Mouse (Mus musculus) lung, postnatal 0 days (tissue): Measurements from ENCODE around the gene Dnase1l3. TPM values are rescaled to one million over a fixed set of nuclear protein-coding genes. Genes with fewer than 3 reads are reported as not detected.
"Not testable (repeated sequence)": the region's sequence is repeated elsewhere in the genome, so short reads cannot be mapped to it uniquely, and the experiment has no call there.

Experiments used
- ATAC-seq: fragments of 200-750 bp; cut with Nextera tagmentation; 2 replicates; pipeline ENCODE4 v1.8.0; 2017; ENCODE audit warnings: moderate library complexity
- DNase-seq: peaks from one replicate; pipeline ENCODE4 v3.0.0-alpha.2; 2016; ENCODE audit warnings: low spot score
- H3K27ac ChIP-seq: fragments of 300-500 bp; sonication (generic); 2 replicates; pipeline ENCODE4 v1.5.1; 2014; ENCODE audit warnings: antibody characterized with exemption, mild to moderate bottlenecking, low read length, mixed read lengths
- H3K27me3 ChIP-seq: fragments of 300-500 bp; sonication (generic); replicated peaks from 2 replicates; pipeline ENCODE4 v1.6.1; 2014; ENCODE audit warnings: low read length, mixed read lengths; ENCODE audit not compliant: insufficient read depth
- H3K36me3 ChIP-seq: fragments of 300-500 bp; sonication (generic); 2 replicates; pipeline ENCODE4 v1.6.1; 2014; ENCODE audit warnings: low read length, mixed read lengths; ENCODE audit not compliant: insufficient read depth
- H3K4me1 ChIP-seq: fragments of 300-500 bp; sonication (generic); 2 replicates; pipeline ENCODE4 v1.6.1; 2014; ENCODE audit warnings: antibody characterized with exemption, low read depth, low read length, mixed read lengths; ENCODE audit not compliant: insufficient read depth
- H3K4me2 ChIP-seq: fragments of 300-500 bp; sonication (generic); replicated peaks from 2 replicates; pipeline ENCODE4 v1.6.1; 2014; ENCODE audit warnings: low read depth, mild to moderate bottlenecking, low read length, moderate library complexity, mixed read lengths
- H3K4me3 ChIP-seq: fragments of 300-500 bp; sonication (generic); 2 replicates; pipeline ENCODE4 v1.5.1; 2014; ENCODE audit warnings: low read depth, low read length
- H3K9ac ChIP-seq: fragments of 300-500 bp; sonication (generic); replicated peaks from 2 replicates; pipeline ENCODE4 v1.6.1; 2014; ENCODE audit warnings: low read depth, mild to moderate bottlenecking
- H3K9me3 ChIP-seq: fragments of 300-500 bp; sonication (generic); 2 replicates; pipeline ENCODE4 v1.6.1; 2016; ENCODE audit warnings: low read length, mixed read lengths
- CTCF ChIP-seq: IDR thresholded peaks from 2 replicates; pipeline ENCODE4 v1.5.1; 2016; ENCODE audit warnings: antibody characterized with exemption, mild to moderate bottlenecking
- EP300 ChIP-seq: IDR thresholded peaks from 2 replicates; pipeline ENCODE4 v1.6.1; 2016; ENCODE audit warnings: antibody characterized with exemption, mild to moderate bottlenecking, control low read depth
- WGBS: fragments of 180-500 bp; shearing (Covaris S2); extraction: QIAGEN DNeasy Blood & Tissue Kit; methylation state at CpG from one replicate; pipeline ENCODE4 v1.1.7; 2014; 5-methylcytosine and 5-hydroxymethylcytosine counted together
- polyA plus RNA-seq: library from polyadenylated mRNA; unstranded; fragments of >200 nt; fragmentation: Nextera tagmentation; extraction: Ambion mirVana; gene quantifications from 2 replicates; pipeline ENCODE4 v1.2.1, GENCODE M21; 2015

Dnase1l3 gene
- polyA plus RNA-seq, 1 experiment from 2014 or later = 0.07 TPM

DNA sequence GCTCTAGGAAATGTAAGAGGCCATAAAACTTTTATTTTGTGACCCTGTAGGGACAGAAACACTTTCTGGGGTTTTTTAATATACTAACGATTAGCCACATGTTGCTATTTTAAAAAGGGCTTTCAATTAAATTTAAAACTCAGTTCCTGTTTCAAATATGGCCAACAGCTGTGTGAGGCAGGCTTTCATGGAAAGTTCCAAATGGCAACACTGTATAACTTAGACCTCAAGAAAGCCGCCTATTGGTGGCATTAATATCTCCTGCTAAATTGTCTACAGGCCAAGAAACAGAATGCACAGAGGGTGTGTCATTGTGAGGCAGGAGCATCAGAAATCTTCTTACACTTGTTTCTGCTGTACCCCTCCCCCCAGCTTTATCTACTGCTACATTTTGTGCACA is 13.1 kb upstream of the Dnase1l3 start:
- Histone ChIP-seq H3K27me3 (no peaks in the 10 kb centered on the region), H3K4me2 (no peak overlapping the region), H3K9me3 (no peaks in the 10 kb centered on the region), H3K36me3 (no peaks in the 10 kb centered on the region), H3K9ac (no peak overlapping the region), H3K4me1 (peaks cover 3% of the 10 kb centered on the region; the same call in 1 of the 2 replicates), H3K27ac (no peak overlapping the region), H3K4me3 (no peak overlapping the region)
- no peak for DNase-seq
- ATAC-seq = no peak
- WGBS = 77% methylated on average over 2 of the region's 2 CpGs
- no peak for TF ChIP-seq CTCF
- no peak for TF ChIP-seq EP300

DNA sequence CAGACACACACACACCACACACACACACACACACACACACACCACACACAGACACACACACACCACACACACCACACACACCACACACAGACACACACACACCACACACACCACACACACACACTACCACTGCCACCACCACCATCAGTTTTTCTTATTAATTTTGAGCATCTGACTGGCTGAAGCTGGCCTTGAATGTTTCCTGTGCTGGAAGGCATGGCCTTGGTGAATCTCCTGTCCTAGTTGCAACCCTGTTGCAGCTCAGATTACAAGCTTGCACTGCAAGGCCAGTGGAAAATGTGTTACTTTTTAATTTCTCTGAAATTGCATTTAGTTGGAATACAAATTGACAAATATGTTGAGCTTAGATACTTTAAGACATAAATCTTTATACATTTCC is 12.7 kb upstream of the Dnase1l3 start:
- no peak for ATAC-seq
- H3K4me2 ChIP-seq = no peak overlapping the region
- no peaks in the 10 kb centered on the region for H3K9me3 ChIP-seq
- no peak overlapping the region for H3K9ac ChIP-seq
- TF ChIP-seq CTCF (no peak), EP300 (no peak)
- no peak overlapping the region for H3K27ac ChIP-seq
- no peaks in the 10 kb centered on the region for H3K27me3 ChIP-seq
- H3K4me3 ChIP-seq = no peak overlapping the region
- peaks cover 3% of the 10 kb centered on the region; the same call in 1 of the 2 replicates for H3K4me1 ChIP-seq
- no peaks in the 10 kb centered on the region for H3K36me3 ChIP-seq
- DNase-seq = no peak

DNA sequence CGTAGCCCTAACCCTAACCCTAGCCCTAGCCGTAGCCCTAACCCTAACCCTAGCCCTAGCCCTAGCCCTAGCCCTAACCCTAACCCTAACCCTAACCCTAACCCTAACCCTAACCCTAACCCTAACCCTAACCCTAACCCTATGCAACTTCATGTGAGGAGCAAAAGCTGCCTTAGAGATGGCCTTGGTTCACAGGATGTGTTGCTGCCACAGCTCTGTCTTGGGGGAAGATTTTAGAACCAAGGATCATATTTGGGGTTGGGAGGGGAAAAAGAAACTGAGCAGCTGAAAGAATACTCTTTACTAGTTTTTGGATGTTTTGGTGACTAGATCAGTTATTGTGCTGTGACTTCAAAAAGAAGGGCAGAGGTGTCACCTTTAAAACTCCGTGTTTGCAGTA is 11.7 kb upstream of the Dnase1l3 start:
- WGBS = 62% methylated on average over 3 of the region's 3 CpGs
- H3K27ac ChIP-seq, ATAC-seq, H3K36me3 ChIP-seq, H3K27me3 ChIP-seq, H3K4me2 ChIP-seq, H3K4me1 ChIP-seq, H3K9me3 ChIP-seq, DNase-seq, H3K9ac ChIP-seq, H3K4me3 ChIP-seq: not testable (repeated sequence)

DNA sequence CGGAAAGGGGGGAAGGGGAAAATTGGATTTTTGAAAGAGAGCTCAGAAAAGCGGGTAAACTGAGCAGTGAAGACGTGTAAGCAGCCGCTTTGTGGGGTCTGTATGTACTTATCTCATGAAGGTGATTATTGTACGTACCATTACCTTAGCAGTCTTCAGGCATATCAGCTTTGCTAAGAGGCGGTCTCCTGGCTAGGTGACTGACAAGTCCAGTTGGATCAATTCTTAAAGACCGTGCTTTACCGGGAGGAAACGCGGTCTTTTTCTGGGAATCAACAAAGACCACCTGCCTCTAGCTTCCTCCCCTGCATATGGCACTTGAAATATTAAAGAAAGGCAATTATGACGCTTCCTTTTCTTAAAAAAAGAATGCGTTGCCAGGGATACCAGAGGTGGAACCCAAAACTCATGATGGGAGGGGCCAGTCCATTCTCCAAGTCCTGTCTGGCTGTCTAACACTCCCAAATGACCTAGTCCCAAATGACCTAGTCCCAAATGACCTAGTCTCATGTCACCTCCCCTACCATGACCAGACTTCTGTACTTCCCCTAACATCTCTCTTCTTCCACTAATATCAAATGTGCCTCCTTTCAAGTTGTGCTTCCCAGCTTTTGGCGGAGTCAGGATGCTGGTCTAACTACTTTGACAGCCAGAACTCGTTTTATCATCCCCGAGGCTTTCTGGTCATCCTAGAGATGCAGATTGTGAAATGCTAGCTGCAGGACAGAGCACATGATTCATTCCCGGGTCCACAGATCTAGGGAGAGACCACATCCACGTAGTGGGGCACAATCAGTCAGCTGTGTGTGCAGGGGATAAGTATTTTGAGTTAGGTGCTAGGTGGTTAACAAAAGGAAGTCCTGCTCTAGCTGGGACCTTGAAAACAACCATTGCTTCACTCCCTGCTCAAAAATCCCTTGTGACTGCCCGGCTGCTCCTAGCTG is 9.6 kb upstream of the Dnase1l3 start:
- ATAC-seq (no peak), DNase-seq (no peak)
- Histone ChIP-seq H3K27ac (no peak overlapping the region), H3K4me2 (peak overlapping the region; percentile 88), H3K9me3 (no peaks in the 10 kb centered on the region), H3K36me3 (no peaks in the 10 kb centered on the region), H3K4me1 (peaks cover 3% of the 10 kb centered on the region; the same call in 1 of the 2 replicates), H3K27me3 (0 out of 2 replicates have a peak, but pooled peaks cover 8% of the 10 kb centered on the region), H3K4me3 (peak overlapping the region; percentile 43; the same call in 1 of the 2 replicates), H3K9ac (no peak overlapping the region)
- TF ChIP-seq CTCF (no peak), EP300 (no peak)
- WGBS = 30% methylated on average over 18 of the region's 18 CpGs

DNA sequence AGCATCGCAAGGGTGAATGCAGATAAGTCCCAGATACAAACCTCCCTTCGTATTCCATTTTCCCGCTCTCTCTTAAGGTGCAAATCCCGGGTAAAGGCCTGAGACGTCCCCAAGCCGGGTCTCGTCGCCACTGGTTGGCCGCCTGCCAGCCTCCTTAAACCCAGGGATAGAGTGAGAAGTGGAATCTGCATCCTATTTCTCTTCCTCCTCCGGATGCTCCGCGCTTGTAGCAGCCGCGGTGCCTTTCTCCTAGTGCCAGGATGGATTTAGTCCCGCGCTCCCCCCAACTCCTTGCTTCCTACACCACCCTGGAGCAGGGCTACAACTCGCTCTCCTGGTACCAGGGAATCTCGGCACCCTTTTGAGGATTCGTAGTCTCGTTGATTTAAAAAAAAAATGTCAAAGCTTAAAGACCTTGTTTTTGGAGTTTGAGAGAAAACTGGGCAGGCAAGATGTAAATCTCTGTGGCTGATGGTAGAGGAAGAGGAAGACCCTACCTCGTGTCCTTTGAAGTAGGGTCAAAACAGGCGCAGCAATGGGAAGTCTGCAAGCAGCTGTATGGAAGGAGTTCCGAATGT is 8.8 kb upstream of the Dnase1l3 start:
- no peak overlapping the region for H3K27ac ChIP-seq
- H3K36me3 ChIP-seq = no peaks in the 10 kb centered on the region
- H3K27me3 ChIP-seq = 0 out of 2 replicates have a peak, but pooled peaks cover 8% of the 10 kb centered on the region
- peak overlapping the region; percentile 88 for H3K4me2 ChIP-seq
- peak; percentile 11; the same call in 1 of the 2 replicates for ATAC-seq
- peak overlapping the region; percentile 43 for H3K4me3 ChIP-seq
- TF ChIP-seq EP300 = no peak
- no peak for TF ChIP-seq CTCF
- no peaks in the 10 kb centered on the region for H3K9me3 ChIP-seq
- peaks cover 3% of the 10 kb centered on the region; the same call in 1 of the 2 replicates for H3K4me1 ChIP-seq
- peak overlapping the region; percentile 8; the same call in 1 of the 2 replicates for H3K9ac ChIP-seq
- 1% methylated on average over 23 of the region's 23 CpGs for WGBS
- DNase-seq = peak; percentile 40

DNA sequence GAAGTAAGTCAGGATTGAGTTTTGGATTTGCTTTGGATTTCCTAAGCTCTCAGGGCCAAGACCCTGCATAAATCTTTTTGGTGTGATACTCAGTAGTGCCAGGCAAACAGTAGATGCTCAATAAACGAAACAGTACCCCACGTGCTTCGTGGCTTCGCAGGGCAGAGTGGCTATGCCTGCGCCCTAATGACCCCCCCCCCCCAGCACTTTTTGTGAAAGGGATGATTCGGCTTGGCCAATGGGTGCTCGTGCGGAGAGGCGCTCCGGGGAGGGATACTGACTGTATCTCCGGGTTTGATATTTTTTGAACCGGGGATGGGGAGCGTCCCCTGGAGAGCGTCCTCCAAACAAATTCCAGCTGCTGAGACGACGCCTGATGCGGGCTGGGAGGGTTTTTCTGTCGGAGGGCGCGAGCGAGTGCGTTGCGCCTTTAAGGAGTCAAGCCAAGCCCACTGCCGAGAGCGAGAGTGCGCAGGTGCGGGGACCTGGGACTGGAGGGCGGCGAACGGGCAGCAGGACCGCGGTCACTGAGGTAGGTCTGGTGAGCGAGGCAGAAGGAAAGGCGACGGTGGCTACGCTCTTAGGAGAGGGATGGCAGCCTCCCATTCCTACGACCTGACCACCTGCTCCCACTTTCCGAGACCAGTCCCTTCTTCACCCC is 8.2 kb upstream of the Dnase1l3 start, which contains the start of gene Abhd6:
Gene Abhd6 (plus strand): TSS at position 471 of the 661 bp plus-strand sequence.
- no peaks in the 10 kb centered on the region for H3K9me3 ChIP-seq
- DNase-seq (peak; percentile 86), ATAC-seq (peak; percentile 91)
- H3K4me3 ChIP-seq = peak within 1 kb of the TSS; percentile 43
- 1% methylated on average over 38 of the region's 38 CpGs for WGBS
- H3K36me3 ChIP-seq = no peaks in the 10 kb centered on the region
- peak within 1 kb of the TSS; percentile 88 for H3K4me2 ChIP-seq
- TF ChIP-seq CTCF (no peak), EP300 (no peak)
- H3K9ac ChIP-seq = peak within 1 kb of the TSS; percentile 8; the same call in 1 of the 2 replicates
- H3K4me1 ChIP-seq = peaks cover 3% of the 10 kb centered on the region; the same call in 1 of the 2 replicates
- H3K27me3 ChIP-seq = 0 out of 2 replicates have a peak, but pooled peaks cover 8% of the 10 kb centered on the region
- no peak within 1 kb of the TSS for H3K27ac ChIP-seq
